Mouse (Mus musculus) common myeloid progenitor, adult 5-6 weeks (primary cell): ENCODE measurements around the gene Prickle3. TPM values are rescaled to one million over a fixed set of nuclear protein-coding genes. Genes with fewer than 3 reads are reported as not detected.

Source experiments
- total RNA-seq: library from RNA; stranded (forward); fragments of 200-1000, 187-1606 nt; gene quantifications from 2 replicates; pipeline ENCODE4 v1.2.3, GENCODE M21; 2017

The Prickle3 gene
- total RNA-seq, 1 experiment from 2014 or later: 3.4 TPM

Other genes with a start within 250 kb of the Prickle3 start
- 0.05 TPM in 1 of 2 replicates, not detected in the other for gene Foxp3, start 83.6 kb upstream of the Prickle3 start, total RNA-seq
- gene Ppp1r3f, start 83.0 kb upstream of the Prickle3 start, total RNA-seq: 0.82 and 1.0 TPM in 2 replicates
- gene Ccdc22, start 51.7 kb upstream of the Prickle3 start, total RNA-seq: 31.2 and 36.4 TPM in 2 replicates
- gene Cacna1f, start 50.2 kb upstream of the Prickle3 start, total RNA-seq: 0.05 TPM in 1 of 2 replicates, not detected in the other
- 1.6 TPM in 1 of 2 replicates, not detected in the other for gene Syp, start 18.8 kb upstream of the Prickle3 start, total RNA-seq
- gene Plp2, start 14.1 kb downstream of the Prickle3 start, total RNA-seq: 42.5 and 44.7 TPM in 2 replicates
- gene Magix, start 24.0 kb downstream of the Prickle3 start, total RNA-seq: 0.68 TPM in 1 of 2 replicates, not detected in the other
- gene Gpkow, start 39.9 kb downstream of the Prickle3 start, total RNA-seq: 19.6 and 22.4 TPM in 2 replicates
- gene Wdr45, start 57.1 kb downstream of the Prickle3 start, total RNA-seq: 31.1 and 31.9 TPM in 2 replicates
- not detected in 2 replicates for gene Gm45208, start 65.0 kb downstream of the Prickle3 start, total RNA-seq
- 6.2 and 10.4 TPM in 2 replicates for gene Praf2, start 71.2 kb downstream of the Prickle3 start, total RNA-seq
- 5.2 and 6.8 TPM in 2 replicates for gene Ccdc120, start 93.6 kb downstream of the Prickle3 start, total RNA-seq
- 7.1 and 10.1 TPM in 2 replicates for gene Tfe3, start 105.3 kb downstream of the Prickle3 start, total RNA-seq
- gene Gripap1, start 132.5 kb downstream of the Prickle3 start, total RNA-seq: 73.1 and 85.8 TPM in 2 replicates
- gene Kcnd1, start 165.0 kb downstream of the Prickle3 start, total RNA-seq: 0.91 TPM in 1 of 2 replicates, not detected in the other
- 57.0 and 57.9 TPM in 2 replicates for gene Otud5, start 184.1 kb downstream of the Prickle3 start, total RNA-seq
- 2.2 and 5.0 TPM in 2 replicates for gene Pim2, start 221.0 kb downstream of the Prickle3 start, total RNA-seq
- 10.5 and 13.2 TPM in 2 replicates for gene Slc35a2, start 226.8 kb downstream of the Prickle3 start, total RNA-seq
- gene Pqbp1, start 242.0 kb downstream of the Prickle3 start, total RNA-seq: 156 and 162 TPM in 2 replicates
- 42.2 and 54.8 TPM in 2 replicates for gene Timm17b, start 242.1 kb downstream of the Prickle3 start, total RNA-seq